Mouse (Mus musculus) mammary gland, adult 2 months (tissue): ENCODE data around the gene A730046J19Rik. TPM values are rescaled to one million over a fixed set of nuclear protein-coding genes. Genes with fewer than 3 reads are reported as not detected.

ENCODE experiments used
- polyA plus RNA-seq: library from polyadenylated mRNA; depleted of rRNA; stranded (reverse); fragments of >200 nt; gene quantifications from 2 replicates; pipeline ENCODE4 v1.2.3, GENCODE M21; 2012; ENCODE audit warnings: low replicate concordance; rRNA removed

The A730046J19Rik gene
- polyA plus RNA-seq = 0.01 TPM in 1 of 2 replicates, not detected in the other

DNA sequence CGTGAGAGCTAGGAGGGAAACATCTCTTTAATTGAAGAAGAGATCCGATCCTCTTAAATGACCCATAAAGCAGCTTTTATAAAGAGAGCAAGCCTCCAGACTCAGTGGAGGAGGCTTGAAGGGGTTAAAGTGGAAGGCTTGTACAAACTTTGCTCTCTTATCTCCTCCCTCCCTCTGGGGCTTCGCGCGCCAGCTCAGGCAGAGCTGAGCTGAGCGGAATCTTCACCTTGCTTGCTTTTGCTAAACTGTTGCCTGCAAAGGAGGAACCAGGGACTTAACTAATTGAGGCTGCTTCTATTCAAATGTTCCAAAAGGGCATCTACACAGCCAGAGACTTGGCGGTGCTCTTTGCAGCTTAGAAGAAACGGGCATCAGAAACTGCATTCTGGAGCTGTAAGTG, at the start of gene A730046J19Rik:
Gene A730046J19Rik, plus strand, starts transcription at position 173 of the 400 bp plus-strand sequence.

Other genes with a start within 250 kb of the A730046J19Rik start
- gene Dcx, start 220.4 kb upstream of the A730046J19Rik start, polyA plus RNA-seq = not detected in 2 replicates
- gene Alg13, start 164.1 kb downstream of the A730046J19Rik start, polyA plus RNA-seq = 5.4 and 6.4 TPM in 2 replicates